4 mouse cellular contexts compared by ENCODE assay signal in genomic region chr6:81434745-81435144, GRCm38 (mm10).
"Had no signal": no experiment of that assay in that cellular context is flagged by ENCODE, and none has a peak within 500 bp of the region (broad histone marks: within the 10 kb centered on the region; RNA-seq: fewer than 3 reads in every experiment).

No protein-coding gene starts in this region.

- H3K4me1 ChIP-seq: neural tube, embryonic 13.5 days; neural tube, embryonic 15.5 days; stomach, embryonic 15.5 days had no signal

- H3K36me3 ChIP-seq: neural tube, embryonic 13.5 days; neural tube, embryonic 15.5 days; stomach, embryonic 15.5 days had no signal

- H3K4me2 ChIP-seq: neural tube, embryonic 13.5 days; neural tube, embryonic 15.5 days; stomach, embryonic 15.5 days had no signal

- H3K27me3 ChIP-seq: neural tube, embryonic 13.5 days; neural tube, embryonic 15.5 days; stomach, embryonic 15.5 days had no signal

- H3K9me3 ChIP-seq: neural tube, embryonic 13.5 days; neural tube, embryonic 15.5 days; stomach, embryonic 15.5 days had no signal

- H3K4me3 ChIP-seq: neural tube, embryonic 13.5 days; neural tube, embryonic 15.5 days; stomach, embryonic 15.5 days had no signal

- H3K9ac ChIP-seq: neural tube, embryonic 13.5 days; neural tube, embryonic 15.5 days; stomach, embryonic 15.5 days had no signal

- H3K27ac ChIP-seq: neural tube, embryonic 13.5 days; neural tube, embryonic 15.5 days; stomach, embryonic 15.5 days; stomach, postnatal 0 days had no signal
